In genomic region chr1:64078747-64079211, GRCm38 (mm10) we compare ENCODE assay signal across 8 mouse cellular contexts. TPM values are rescaled to one million over a fixed set of nuclear protein-coding genes. Genes with fewer than 3 reads are reported as not detected.
DNase-seq lines count a peak whose midpoint lies in the region; ATAC-seq and TF ChIP-seq lines count a peak whose summit lies in the region.

No protein-coding gene starts in this region.

- DNase-seq in forebrain, embryonic 10.5 days (ENCODE audit: extremely low spot score, low spot score): no peak
- peak; percentile 9 for DNase-seq in 3134 (ENCODE audit: extremely low read depth, insufficient read length, low spot score)
- DNase-seq in cerebellum, adult 9-11 months: peak; percentile 96
- DNase-seq in hindbrain, embryonic 11.5 days (ENCODE audit: low spot score): peak; percentile 35
- peak; percentile 72 for DNase-seq in midbrain, postnatal 0 days (ENCODE audit: low spot score)
- DNase-seq in layer of hippocampus, postnatal 10 days (ENCODE audit: low spot score in 2 of 2): no peak
- no peak for DNase-seq in thymus, postnatal 25 days

- H3K4me2 ChIP-seq in forebrain, embryonic 16.5 days (ENCODE audit: low read length): no peak overlapping the region
- no peak overlapping the region for H3K4me2 ChIP-seq in hindbrain, embryonic 11.5 days (replicated peaks; ENCODE audit: low read depth, low read length)
- H3K4me2 ChIP-seq in midbrain, postnatal 0 days (ENCODE audit: low read depth, low read length, poor library complexity, severe bottlenecking): no peak overlapping the region

- no peaks in the 10 kb centered on the region for H3K27me3 ChIP-seq in forebrain, embryonic 10.5 days (ENCODE audit: poor library complexity, severe bottlenecking)
- no peaks in the 10 kb centered on the region for H3K27me3 ChIP-seq in forebrain, embryonic 16.5 days (replicated peaks; ENCODE audit: control insufficient read depth, insufficient read depth, low read length)
- no peaks in the 10 kb centered on the region for H3K27me3 ChIP-seq in hindbrain, embryonic 11.5 days (ENCODE audit: control insufficient read depth, insufficient read depth, low read length)
- H3K27me3 ChIP-seq in midbrain, postnatal 0 days (ENCODE audit: insufficient read depth, low read length): no peaks in the 10 kb centered on the region

- WGBS in forebrain, embryonic 10.5 days: 90% methylated on average over 20 of the region's 20 CpGs
- WGBS in forebrain, embryonic 16.5 days: 81% methylated on average over 20 of the region's 20 CpGs
- WGBS in hindbrain, embryonic 11.5 days: 79% methylated on average over 20 of the region's 20 CpGs
- 85% methylated on average over 20 of the region's 20 CpGs for WGBS in midbrain, postnatal 0 days

- ATAC-seq in forebrain, embryonic 16.5 days: no peak
- peak; percentile 45; the same call in 1 of the 2 replicates for ATAC-seq in hindbrain, embryonic 11.5 days (ENCODE audit: low FRiP score)
- ATAC-seq in midbrain, postnatal 0 days (ENCODE audit: low FRiP score): peak; percentile 56; the same call in 1 of the 2 replicates

- no peak overlapping the region for H3K4me3 ChIP-seq in forebrain, embryonic 10.5 days
- no peak overlapping the region for H3K4me3 ChIP-seq in forebrain, embryonic 16.5 days (replicated peaks; ENCODE audit: low read length)
- no peak overlapping the region for H3K4me3 ChIP-seq in hindbrain, embryonic 11.5 days (ENCODE audit: low read depth, low read length)
- no peak overlapping the region for H3K4me3 ChIP-seq in midbrain, postnatal 0 days (ENCODE audit: low read depth, low read length)

- H3K9me3 ChIP-seq in forebrain, embryonic 10.5 days: no peaks in the 10 kb centered on the region
- no peaks in the 10 kb centered on the region for H3K9me3 ChIP-seq in forebrain, embryonic 16.5 days (ENCODE audit: control insufficient read depth, low read length)
- no peaks in the 10 kb centered on the region for H3K9me3 ChIP-seq in hindbrain, embryonic 11.5 days (ENCODE audit: control insufficient read depth, low read length)
- H3K9me3 ChIP-seq in midbrain, postnatal 0 days (ENCODE audit: low read length): no peaks in the 10 kb centered on the region

- peaks cover 28% of the 10 kb centered on the region for H3K4me1 ChIP-seq in forebrain, embryonic 10.5 days
- H3K4me1 ChIP-seq in forebrain, embryonic 16.5 days (replicated peaks; ENCODE audit: control insufficient read depth, insufficient read depth, low read length): peaks cover 23% of the 10 kb centered on the region
- peaks cover 2% of the 10 kb centered on the region; the same call in 1 of the 2 replicates for H3K4me1 ChIP-seq in hindbrain, embryonic 11.5 days (replicated peaks; ENCODE audit: control insufficient read depth, insufficient read depth, low read length)
- H3K4me1 ChIP-seq in midbrain, postnatal 0 days (ENCODE audit: insufficient read depth, low read length): peaks cover 3% of the 10 kb centered on the region; the same call in 1 of the 2 replicates

- TF ChIP-seq CTCF in midbrain, postnatal 0 days (IDR thresholded peaks at IDR 0.05): no peak

- H3K36me3 ChIP-seq in forebrain, embryonic 10.5 days (replicated peaks): peaks cover 33% of the 10 kb centered on the region
- peaks cover 9% of the 10 kb centered on the region for H3K36me3 ChIP-seq in forebrain, embryonic 16.5 days (ENCODE audit: control insufficient read depth, insufficient read depth)
- H3K36me3 ChIP-seq in hindbrain, embryonic 11.5 days (ENCODE audit: control insufficient read depth, insufficient read depth, low read length): no peaks in the 10 kb centered on the region
- peaks cover 5% of the 10 kb centered on the region for H3K36me3 ChIP-seq in midbrain, postnatal 0 days (ENCODE audit: insufficient read depth, low read length)

- no peak overlapping the region for H3K9ac ChIP-seq in forebrain, embryonic 16.5 days (replicated peaks; ENCODE audit: low read depth, low read length)
- no peak overlapping the region for H3K9ac ChIP-seq in hindbrain, embryonic 11.5 days (ENCODE audit: low read depth, low read length)
- H3K9ac ChIP-seq in midbrain, postnatal 0 days (replicated peaks; ENCODE audit: low read length, poor library complexity, severe bottlenecking): no peak overlapping the region

- peak overlapping the region; percentile 58; the same call in 1 of the 2 replicates for H3K27ac ChIP-seq in forebrain, embryonic 10.5 days
- H3K27ac ChIP-seq in forebrain, embryonic 16.5 days (ENCODE audit: low read length): no peak overlapping the region
- H3K27ac ChIP-seq in hindbrain, embryonic 11.5 days (ENCODE audit: low read depth, low read length): no peak overlapping the region
- H3K27ac ChIP-seq in midbrain, postnatal 0 days (ENCODE audit: low read depth, low read length): no peak overlapping the region

RNA-seq across cellular contexts. Expression of gene Klf7, which starts 43.3 kb away (rescaled TPM):
- 10.0 and 13.8 TPM in 2 replicates for polyA plus RNA-seq in forebrain, embryonic 10.5 days (2016; fragmentation: Nextera tagmentation; extraction: Ambion mirVana)
- polyA plus RNA-seq in forebrain, embryonic 16.5 days (2015; fragmentation: Nextera tagmentation; extraction: Ambion mirVana): 131 and 137 TPM in 2 replicates
- polyA plus RNA-seq in hindbrain, embryonic 11.5 days (2014; fragmentation: Nextera tagmentation; extraction: Ambion mirVana): 31.4 and 33.6 TPM in 2 replicates
- total RNA-seq in midbrain, postnatal 0 days (2014; rRNA removed): 59.9 and 71.8 TPM in 2 replicates
- 117 and 138 TPM in 2 replicates for polyA plus RNA-seq in midbrain, postnatal 0 days (2015; fragmentation: Nextera tagmentation; extraction: Ambion mirVana)
- 10 to 100 TPM; 77.8 to 78.3 TPM for total RNA-seq in layer of hippocampus, postnatal 10 days (2021)

Comparison
In these comparisons a context has a peak if more than half of its experiments do, and no peak if none do; other contexts are left out.
1. DNase-seq: peak in 3134 (single experiment), cerebellum, adult 9-11 months (single experiment), hindbrain, embryonic 11.5 days (single experiment) and midbrain, postnatal 0 days (single experiment); none in forebrain, embryonic 10.5 days (single experiment), layer of hippocampus, postnatal 10 days (0 of 2) and thymus, postnatal 25 days (single experiment).